Mouse (Mus musculus) telencephalon, adult 2 months (tissue): ENCODE measurements around the gene 4921524J17Rik.
A peak's percentile ranks its signal among the peaks of the same experiment; 100 is the strongest.

ENCODE experiments used
- DNase-seq: peaks from one replicate; pipeline ENCODE4 v3.0.0-alpha.2; 2011; ENCODE audit warnings: low read depth, low spot score

The 4921524J17Rik gene

DNA sequence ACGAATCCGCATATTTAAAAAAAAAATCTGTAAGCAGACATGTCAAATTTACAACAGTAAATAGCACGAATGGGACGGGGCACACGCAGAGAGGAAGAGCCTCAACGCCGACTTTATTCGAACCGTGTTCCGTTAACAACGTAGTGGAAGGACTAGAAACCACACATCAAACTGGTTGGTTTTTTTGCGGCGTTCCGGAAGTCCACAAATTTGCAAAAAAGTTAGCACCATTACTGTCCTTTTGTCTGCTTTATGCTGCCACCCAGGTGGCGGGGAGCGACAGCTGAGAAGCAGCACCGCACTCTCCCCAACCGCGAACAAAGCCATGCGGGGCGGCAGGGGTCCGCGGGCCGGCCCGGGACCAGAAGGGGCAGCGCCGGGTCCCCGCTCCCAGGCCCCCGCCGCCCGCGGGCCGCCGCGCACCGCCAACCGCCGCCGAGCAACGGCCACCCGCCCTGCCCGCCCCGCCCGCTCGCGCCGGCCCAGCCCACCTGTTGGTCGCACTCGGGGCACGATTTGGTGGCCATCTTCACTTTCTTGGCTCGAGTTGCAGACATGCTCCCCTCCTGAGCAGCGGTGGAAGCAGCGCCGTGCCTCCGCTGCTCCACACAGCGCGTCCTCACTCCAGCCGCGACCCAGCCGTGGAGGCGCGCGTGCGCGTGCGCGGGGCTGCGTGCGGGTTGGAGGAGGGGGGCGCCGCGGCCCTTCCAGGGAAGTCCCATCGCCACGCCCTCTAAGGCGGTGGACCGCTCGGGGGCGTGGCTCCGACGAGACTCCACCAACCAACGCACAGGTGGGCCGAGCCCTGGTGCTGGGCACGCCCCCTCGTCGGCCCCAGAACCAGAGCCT lies at the start of gene 4921524J17Rik:
Gene 4921524J17Rik, minus strand, starts transcription at position 666 of the 849 bp plus-strand sequence.
- DNase-seq, result peak; percentile 95

DNA sequence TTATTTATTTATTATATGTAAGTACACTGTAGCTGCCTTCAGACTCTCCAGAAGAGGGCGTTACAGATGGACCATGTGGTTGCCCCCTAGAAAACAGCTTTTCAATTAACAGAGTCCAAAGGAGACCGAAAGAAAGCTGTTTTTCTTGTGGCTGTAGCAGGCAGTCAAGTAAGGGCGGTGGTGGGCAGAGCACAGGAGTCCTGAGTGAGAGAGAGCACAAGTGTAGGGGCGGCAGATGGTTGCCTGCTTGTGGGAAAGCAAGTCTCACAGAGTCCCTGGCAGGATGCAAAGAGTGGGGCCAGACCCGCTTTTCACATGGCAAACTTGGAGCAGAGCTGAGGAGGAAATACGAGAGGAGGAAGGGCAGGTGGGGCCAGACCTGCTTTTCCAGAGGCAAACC lies 49.8 kb upstream of the 4921524J17Rik start:
- DNase-seq, result no peak

DNA sequence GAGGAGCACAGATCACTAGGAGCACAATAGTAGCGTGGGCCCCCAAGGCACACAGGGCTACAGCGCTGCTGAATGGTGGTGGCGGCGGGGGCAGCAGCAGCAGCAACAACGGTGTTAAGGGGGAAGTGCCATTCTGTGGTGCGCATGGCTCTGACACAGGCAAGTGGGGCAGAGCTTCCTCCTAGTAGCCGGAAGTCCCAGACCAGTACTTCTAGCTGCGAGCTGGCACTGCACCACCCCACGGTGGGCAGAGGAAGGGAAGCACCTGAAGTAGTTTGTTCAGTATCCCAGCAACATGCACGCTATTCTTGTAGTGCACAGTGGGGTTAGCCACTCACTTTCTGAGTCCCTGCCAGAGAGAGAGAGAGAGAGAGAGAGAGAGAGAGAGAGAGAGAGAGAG lies 49.3 kb upstream of the 4921524J17Rik start:
- DNase-seq, result no peak

DNA sequence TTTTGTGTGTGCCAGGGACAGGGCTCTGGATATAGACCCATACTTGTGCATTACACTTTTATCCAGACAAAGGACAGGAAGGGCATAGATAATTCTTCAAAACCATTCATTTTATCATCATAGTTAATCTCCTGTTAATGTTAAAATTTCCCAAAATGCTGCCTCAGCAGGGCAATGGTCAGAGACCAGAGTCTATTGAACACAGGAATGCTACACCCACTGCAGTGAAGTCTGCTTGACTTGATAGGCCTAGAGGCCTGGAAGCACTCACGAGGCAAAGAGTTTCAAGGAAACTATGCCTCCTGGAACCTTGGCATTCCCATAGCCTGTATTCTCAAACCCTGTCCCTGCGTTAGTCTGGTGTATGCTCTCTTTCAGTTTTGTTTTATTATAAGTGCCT lies 47.1 kb upstream of the 4921524J17Rik start:
- DNase-seq, result no peak

GRCm38 (mm10) chr8:85478397-85478796 lies 45.8 kb upstream of the 4921524J17Rik start:
- no peak for DNase-seq

DNA sequence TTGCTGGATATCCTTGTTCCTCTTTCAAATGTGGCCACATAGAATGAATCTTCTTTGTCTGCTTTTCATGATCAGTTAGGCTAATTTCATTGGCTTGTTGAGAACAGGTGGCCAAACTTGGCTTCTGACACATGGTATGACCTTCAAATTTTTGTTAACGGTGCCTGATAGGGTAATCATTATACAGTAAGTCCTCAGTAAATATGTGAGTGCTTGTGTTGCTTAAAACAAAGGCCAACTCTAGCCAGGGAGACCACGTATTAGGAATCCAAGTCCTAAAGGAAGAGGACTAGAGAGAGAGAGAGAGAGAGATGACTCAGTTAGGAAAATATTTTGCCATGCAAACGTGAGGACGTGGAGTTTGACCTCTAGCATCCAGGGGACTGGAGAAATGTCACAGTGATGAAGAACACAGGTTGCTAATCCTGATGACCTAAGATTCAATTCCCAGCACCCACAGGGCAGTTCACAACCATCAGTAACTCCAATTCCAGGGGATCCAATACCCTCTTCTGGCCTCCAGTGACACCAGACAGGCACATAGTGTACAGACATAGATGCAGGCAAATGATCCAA lies 44.4 kb upstream of the 4921524J17Rik start:
- no peak for DNase-seq

- no peak for DNase-seq
Observed at GRCm38 (mm10) chr8:85474924-85475323, 42.3 kb upstream of the 4921524J17Rik start.

- DNase-seq, result no peak
Observed at GRCm38 (mm10) chr8:85473246-85473645, 40.6 kb upstream of the 4921524J17Rik start.

GRCm38 (mm10) chr8:85472800-85473199 lies 40.2 kb upstream of the 4921524J17Rik start:
- no peak for DNase-seq

- DNase-seq, result no peak
Observed at GRCm38 (mm10) chr8:85470753-85471152, 38.1 kb upstream of the 4921524J17Rik start.

- no peak for DNase-seq
Observed at GRCm38 (mm10) chr8:85466056-85466455, 33.4 kb upstream of the 4921524J17Rik start.

DNA sequence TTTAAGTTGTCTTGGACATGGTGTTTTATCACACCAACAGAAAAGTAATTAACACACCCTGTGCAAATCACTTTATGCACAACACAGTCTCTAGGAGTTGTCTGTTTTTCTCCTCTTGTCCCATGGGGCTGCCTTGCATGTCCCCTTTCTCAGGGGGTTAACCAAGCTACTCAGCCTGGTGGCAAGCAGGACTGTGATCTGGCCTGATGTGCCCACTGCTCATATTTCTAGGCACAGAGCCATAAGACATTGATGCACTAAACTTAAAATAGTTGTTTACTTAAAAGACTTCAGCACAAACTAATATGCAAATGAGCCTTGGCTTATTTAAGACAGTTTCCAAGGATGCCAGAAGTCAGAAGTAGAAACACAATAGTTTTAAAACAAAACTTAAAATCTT lies 31.7 kb upstream of the 4921524J17Rik start:
- no peak for DNase-seq

GRCm38 (mm10) chr8:85462441-85462840 lies 29.8 kb upstream of the 4921524J17Rik start:
- no peak for DNase-seq

- no peak for DNase-seq
Observed at GRCm38 (mm10) chr8:85461377-85461776, 28.7 kb upstream of the 4921524J17Rik start.

GRCm38 (mm10) chr8:85460804-85461203 lies 28.2 kb upstream of the 4921524J17Rik start:
- DNase-seq, result no peak

- no peak for DNase-seq
Observed at GRCm38 (mm10) chr8:85459582-85459981, 26.9 kb upstream of the 4921524J17Rik start.

GRCm38 (mm10) chr8:85456536-85456935 lies 23.9 kb upstream of the 4921524J17Rik start:
- DNase-seq, result peak; percentile 89

GRCm38 (mm10) chr8:85454750-85455149 lies 22.1 kb upstream of the 4921524J17Rik start:
- no peak for DNase-seq

- no peak for DNase-seq
Observed at GRCm38 (mm10) chr8:85453256-85453655, 20.6 kb upstream of the 4921524J17Rik start.

GRCm38 (mm10) chr8:85452328-85452727 lies 19.7 kb upstream of the 4921524J17Rik start:
- no peak for DNase-seq

DNA sequence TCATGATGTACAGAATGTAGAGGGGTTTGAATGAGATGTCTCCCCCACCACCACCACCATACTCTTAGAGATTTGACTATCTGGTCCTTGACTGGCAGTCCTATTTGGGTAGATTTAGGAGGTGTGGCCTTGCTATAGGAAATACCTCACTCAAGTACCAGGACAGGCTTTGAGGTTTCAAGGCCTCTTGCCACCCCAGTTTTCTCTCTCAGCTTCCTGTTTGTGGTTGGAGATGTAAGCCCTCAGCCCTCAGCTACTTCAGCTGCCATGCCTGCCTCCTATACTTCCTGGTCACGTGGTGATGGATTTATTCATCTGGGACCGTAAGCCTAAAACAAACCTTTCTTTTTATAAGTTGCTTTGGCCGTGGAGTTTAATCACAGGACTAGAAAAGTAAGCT lies 17.7 kb upstream of the 4921524J17Rik start:
- DNase-seq, result no peak

DNA sequence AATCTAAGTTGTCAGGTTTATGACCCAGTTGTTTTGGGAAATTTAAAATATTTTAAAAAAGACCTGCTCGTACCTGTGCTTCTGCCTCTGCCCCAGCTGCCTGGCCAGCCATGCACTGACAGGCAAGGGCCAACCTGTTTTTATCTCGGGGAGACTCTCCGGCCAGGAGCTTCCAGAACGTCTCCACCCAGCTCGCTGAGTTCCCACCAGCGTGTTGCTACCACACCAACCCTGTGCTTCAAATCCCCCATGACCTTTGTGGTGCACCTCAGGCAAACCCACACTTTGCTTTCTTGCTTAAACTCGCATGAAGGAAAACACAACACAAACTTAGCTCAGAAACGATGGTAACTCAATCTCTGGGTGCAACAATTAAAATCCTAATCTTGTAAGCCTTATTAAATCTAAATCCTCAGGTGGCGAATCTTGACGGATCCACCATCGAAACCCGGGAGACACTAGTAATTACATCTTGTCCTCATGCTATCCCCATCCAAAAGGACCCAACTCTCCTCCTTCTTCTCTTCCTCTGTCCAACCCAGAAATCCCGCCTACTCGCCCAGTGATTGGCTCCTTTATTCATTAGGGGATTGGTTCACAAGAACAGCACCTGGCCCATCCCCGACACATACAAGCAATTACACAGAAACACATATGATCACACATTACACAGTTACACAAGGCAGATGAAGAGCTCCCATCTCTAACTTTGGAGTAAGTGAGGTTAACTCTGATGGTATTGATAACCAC lies 13.5 kb upstream of the 4921524J17Rik start:
- no peak for DNase-seq
